Mouse (Mus musculus): Measurements from ENCODE around the gene Abcc3.
A peak's percentile ranks its signal among the peaks of the same experiment; 100 is the strongest.

The Abcc3 gene

GRCm38 (mm10) chr11:94392672-94393109 lies at the start of gene Abcc3:
TSS of gene Abcc3 (minus strand) at chr11:94392997.
- no peak for DNase-seq (ENCODE audit: extremely low spot score, low read depth, low spot score)

- no peak for DNase-seq (ENCODE audit: extremely low spot score, low read depth, low spot score)
Measured at GRCm38 (mm10) chr11:94441752-94442151, 49.0 kb upstream of the Abcc3 start.

- no peak for DNase-seq (ENCODE audit: extremely low spot score, low read depth, low spot score)
Measured at GRCm38 (mm10) chr11:94441122-94441521, 48.3 kb upstream of the Abcc3 start.

DNA sequence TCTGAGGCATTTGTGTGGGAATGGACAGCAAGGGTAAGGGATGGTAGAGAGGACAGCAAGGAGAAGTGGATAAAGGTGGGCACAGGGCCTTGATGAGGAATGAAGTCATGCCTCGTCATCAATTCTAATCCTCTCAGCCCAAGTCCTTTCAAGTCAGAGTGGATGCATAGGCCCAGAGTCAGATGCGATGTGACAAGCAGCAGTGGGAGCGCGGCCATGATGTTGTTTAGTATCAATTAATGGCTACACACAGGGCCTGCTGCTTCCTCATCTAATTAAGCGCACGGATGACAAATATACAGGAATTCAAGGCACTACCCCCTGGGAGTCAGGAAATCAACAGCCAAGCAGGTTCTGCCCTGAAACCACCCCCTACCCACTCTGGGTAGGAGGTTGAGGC lies 47.6 kb upstream of the Abcc3 start:
- no peak for DNase-seq (ENCODE audit: extremely low spot score, low read depth, low spot score)

GRCm38 (mm10) chr11:94429011-94429651 lies 36.3 kb upstream of the Abcc3 start:
- no peak for DNase-seq (ENCODE audit: extremely low spot score, low read depth, low spot score)

- no peak for DNase-seq (ENCODE audit: extremely low spot score, low read depth, low spot score)
Measured at GRCm38 (mm10) chr11:94428091-94428835, 35.5 kb upstream of the Abcc3 start.

DNA sequence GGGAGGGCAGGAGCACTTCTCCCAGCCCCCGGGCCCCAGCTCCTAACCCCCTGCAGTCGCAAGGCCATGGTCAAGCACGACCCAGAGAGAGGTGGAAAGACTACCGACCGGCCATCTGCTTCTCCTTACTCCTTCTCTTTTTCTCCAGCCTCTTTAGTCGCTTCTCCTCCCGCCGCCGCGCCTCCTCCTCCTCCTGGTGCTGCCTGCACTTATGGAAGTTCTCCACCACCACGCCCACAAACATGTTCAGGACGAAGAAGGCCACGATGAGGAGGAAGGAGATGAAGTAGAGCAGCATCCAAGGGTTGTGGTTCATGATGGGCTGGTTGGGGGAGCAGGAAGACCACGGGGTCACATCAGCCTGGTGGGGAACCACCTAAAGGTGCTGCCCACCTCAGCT lies 32.9 kb upstream of the Abcc3 start:
- DNase-seq (ENCODE audit: extremely low spot score, low read depth, low spot score) = no peak

DNA sequence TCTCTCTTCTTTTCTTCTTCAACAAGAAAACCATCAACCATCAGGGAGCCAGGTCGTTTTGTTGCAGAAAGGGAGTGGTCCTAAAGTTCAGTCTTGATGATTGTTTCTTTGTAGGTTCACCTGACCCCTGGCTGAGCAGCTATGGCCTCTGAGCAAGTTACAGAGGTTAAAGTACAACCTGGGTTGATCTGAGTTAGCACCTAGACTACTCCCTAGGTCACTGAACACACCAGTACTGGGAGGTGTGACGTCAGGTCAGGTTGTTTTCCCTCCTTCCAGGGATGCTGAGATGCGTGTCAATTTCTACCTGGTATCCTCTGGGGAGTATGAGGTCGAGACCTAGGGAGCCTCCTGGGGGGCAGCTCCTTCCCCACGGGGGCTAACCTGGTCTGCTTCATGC lies 32.4 kb upstream of the Abcc3 start:
- DNase-seq (ENCODE audit: extremely low spot score, low read depth, low spot score) = no peak

DNA sequence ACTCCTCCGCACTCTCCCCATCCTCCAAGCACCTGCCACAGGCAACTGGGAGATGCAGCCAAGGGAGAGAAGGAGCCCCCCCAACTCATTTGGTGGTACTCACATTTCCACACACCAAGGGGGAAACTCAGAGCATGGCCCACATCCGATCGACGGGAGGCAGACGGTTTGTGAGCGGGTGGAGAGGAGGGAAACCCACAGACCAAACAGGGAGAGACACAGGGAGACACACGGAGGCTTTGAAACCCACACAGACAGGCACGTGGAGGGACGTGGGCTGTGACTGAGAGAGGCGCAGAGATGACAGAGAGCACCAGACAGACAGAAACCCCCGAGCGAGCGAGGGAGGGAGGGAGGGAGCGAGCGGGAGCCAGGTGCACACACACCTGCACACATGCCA lies 31.6 kb upstream of the Abcc3 start:
- DNase-seq (ENCODE audit: extremely low spot score, low read depth, low spot score) = no peak

- no peak for DNase-seq (ENCODE audit: extremely low spot score, low read depth, low spot score)
Measured at GRCm38 (mm10) chr11:94423855-94424254, 31.1 kb upstream of the Abcc3 start.

DNA sequence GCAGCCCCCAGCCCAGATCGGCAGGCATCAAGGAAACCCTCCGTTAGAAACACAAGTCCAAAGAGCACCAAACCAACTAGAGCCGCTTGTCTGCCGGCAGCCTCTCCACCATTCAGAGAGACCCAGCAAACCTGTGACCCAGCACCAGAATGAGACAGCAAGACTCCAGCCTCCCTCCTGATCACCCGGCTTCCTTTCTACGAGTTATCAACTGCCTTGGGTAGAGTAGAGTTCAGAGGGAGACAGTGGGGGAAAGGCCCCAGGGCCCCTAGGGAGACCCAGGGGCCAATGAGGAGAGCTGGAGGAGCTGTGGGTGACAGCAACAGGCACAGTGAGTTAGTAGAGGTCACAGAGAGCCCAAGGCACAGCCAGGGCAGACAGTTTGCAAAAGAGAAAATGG lies 28.2 kb upstream of the Abcc3 start:
- DNase-seq (ENCODE audit: extremely low spot score, low read depth, low spot score) = no peak

- DNase-seq (ENCODE audit: extremely low spot score, low read depth, low spot score) = no peak
Measured at GRCm38 (mm10) chr11:94420325-94420724, 27.5 kb upstream of the Abcc3 start.

- DNase-seq (ENCODE audit: extremely low spot score, low read depth, low spot score) = no peak
Measured at GRCm38 (mm10) chr11:94419004-94419727, 26.4 kb upstream of the Abcc3 start.

GRCm38 (mm10) chr11:94414042-94414441 lies 21.2 kb upstream of the Abcc3 start:
- no peak for DNase-seq (ENCODE audit: extremely low spot score, low read depth, low spot score)

DNA sequence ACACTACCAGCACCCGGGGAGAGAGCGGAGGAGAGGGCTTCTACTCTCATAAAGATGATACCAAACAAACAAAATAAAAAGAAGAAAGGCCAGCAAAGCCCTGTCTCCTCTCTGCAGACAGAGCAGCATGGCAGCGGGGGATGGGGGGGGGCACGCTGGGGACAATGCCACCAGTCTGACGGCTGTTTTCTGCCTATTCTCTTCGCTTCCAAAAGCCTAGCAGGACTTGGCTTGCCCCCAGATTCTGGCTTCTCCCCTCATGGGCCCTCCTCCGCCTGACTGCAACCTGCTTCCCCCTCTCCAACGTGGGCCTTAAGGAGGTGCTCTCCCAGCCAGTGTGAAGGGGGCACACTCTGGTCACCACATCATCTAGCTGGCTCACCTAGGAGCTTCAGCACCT lies 20.7 kb upstream of the Abcc3 start:
- DNase-seq (ENCODE audit: extremely low spot score, low read depth, low spot score) = no peak

GRCm38 (mm10) chr11:94412998-94413469 lies 20.2 kb upstream of the Abcc3 start:
- DNase-seq (ENCODE audit: extremely low spot score, low read depth, low spot score) = no peak

DNA sequence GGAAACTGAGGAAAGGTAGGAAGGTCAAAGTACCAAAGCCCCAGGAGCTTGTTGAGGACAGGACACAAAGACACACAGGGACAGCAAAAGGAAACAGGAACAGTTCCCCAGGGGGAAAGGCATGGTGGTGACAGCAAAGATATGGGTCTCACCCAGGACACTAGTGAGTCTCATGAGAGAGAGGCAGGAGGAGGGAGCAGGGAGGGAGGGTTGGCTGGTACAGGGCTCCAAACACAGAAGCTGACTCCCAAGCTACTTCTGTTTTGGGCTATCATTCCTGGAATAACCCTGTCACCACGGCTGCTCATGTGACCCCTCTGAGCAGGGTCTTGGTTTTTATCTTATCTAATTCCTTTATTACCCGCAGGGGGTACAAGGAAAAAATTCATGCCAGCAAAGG lies 19.8 kb upstream of the Abcc3 start:
- no peak for DNase-seq (ENCODE audit: extremely low spot score, low read depth, low spot score)

- no peak for DNase-seq (ENCODE audit: extremely low spot score, low read depth, low spot score)
Measured at GRCm38 (mm10) chr11:94407803-94408321, 15.1 kb upstream of the Abcc3 start.

DNA sequence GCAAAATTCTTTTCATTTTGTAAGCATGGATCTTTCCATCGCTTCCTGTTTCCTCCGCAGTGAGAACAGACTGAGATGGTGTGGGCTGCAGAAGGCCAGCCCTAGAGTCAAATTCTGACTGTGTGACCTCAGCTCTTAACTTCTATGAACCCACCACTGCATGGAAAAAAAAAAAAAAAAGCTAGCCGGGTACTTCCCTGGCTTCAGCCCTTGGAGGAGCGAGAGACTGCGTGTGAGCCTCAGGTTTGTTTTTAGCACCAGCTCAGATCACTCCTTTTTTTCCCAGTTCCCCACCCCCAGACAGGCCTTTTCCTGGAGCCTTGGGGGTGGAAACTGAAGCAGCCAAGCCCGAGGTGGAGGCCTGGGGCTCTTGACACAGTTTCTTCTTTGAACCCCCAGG lies 12.6 kb upstream of the Abcc3 start:
- DNase-seq (ENCODE audit: extremely low spot score, low read depth, low spot score) = no peak

GRCm38 (mm10) chr11:94404641-94405260 lies 12.0 kb upstream of the Abcc3 start:
- peak; percentile 22 for DNase-seq (ENCODE audit: extremely low spot score, low read depth, low spot score)

GRCm38 (mm10) chr11:94404178-94404577 lies 11.4 kb upstream of the Abcc3 start:
- no peak for DNase-seq (ENCODE audit: extremely low spot score, low read depth, low spot score)

Measured in hindlimb bud, embryonic 11.5 days (tissue).